Mouse (Mus musculus) spleen, adult 2 months (tissue): ENCODE data around the gene Aatk. TPM values are rescaled to one million over a fixed set of nuclear protein-coding genes. Genes with fewer than 3 reads are reported as not detected.

Source experiments
- DNase-seq, 2 experiments: peaks; one replicate each; pipeline versions ENCODE4 v3.0.0 to v3.0.0-alpha.2; 2012 to 2021; ENCODE audit warnings: low spot score in 2 of 2, low read depth in 1 of 2
- H3K27ac ChIP-seq: fragments of 200-500 bp; 2 replicates; pipeline ENCODE4 v1.5.1; 2012; ENCODE audit warnings: low read length, inconsistent platforms; ENCODE audit not compliant: insufficient read depth
- H3K27me3 ChIP-seq: fragments of 200-500 bp; 2 replicates; pipeline ENCODE4 v1.6.1; 2012; ENCODE audit warnings: mild to moderate bottlenecking, moderate library complexity, low read length, inconsistent platforms; ENCODE audit not compliant: control insufficient read depth, insufficient read depth
- H3K36me3 ChIP-seq: fragments of 200-500 bp; 2 replicates; pipeline ENCODE4 v1.6.1; 2012; ENCODE audit warnings: mild to moderate bottlenecking, low read length, inconsistent platforms; ENCODE audit not compliant: control insufficient read depth, insufficient read depth
- H3K4me1 ChIP-seq: fragments of 200-500 bp; 2 replicates; pipeline ENCODE4 v1.6.1; 2011; ENCODE audit warnings: inconsistent platforms; ENCODE audit not compliant: control insufficient read depth, insufficient read depth, insufficient read length
- H3K4me3 ChIP-seq: fragments of 200-500 bp; 2 replicates; pipeline ENCODE4 v1.5.1; 2011; ENCODE audit warnings: mild to moderate bottlenecking, inconsistent platforms; ENCODE audit not compliant: insufficient read depth, insufficient read length; ENCODE audit errors: extremely low read depth
- CTCF ChIP-seq: fragments of 200-500 bp; IDR thresholded peaks from 2 replicates; pipeline ENCODE4 v1.5.1; 2011; ENCODE audit warnings: mild to moderate bottlenecking, inconsistent platforms; ENCODE audit not compliant: insufficient read depth, insufficient read length, insufficient replicate concordance; ENCODE audit errors: extremely low read depth
- POLR2A ChIP-seq: fragments of 200-500 bp; IDR thresholded peaks from 2 replicates; pipeline ENCODE4 v1.6.1; 2011; ENCODE audit warnings: low read depth, low read length, inconsistent platforms
- WGBS: fragments of 180-500 bp; shearing (Covaris S2); methylation state at CpG from one replicate; pipeline ENCODE4 v1.1.7; 2018; 5-methylcytosine and 5-hydroxymethylcytosine counted together
- polyA plus RNA-seq: library from polyadenylated mRNA; depleted of rRNA; stranded (reverse); fragments of >200 nt; gene quantifications from 2 replicates; pipeline ENCODE4 v1.2.3, GENCODE M21; 2012

Gene Aatk
- polyA plus RNA-seq, 1 experiment = 7.4 TPM

GRCm38 (mm10) chr11:119988391-119988790 is 58.6 kb downstream of the Aatk start:
- Histone ChIP-seq H3K36me3 (no peaks in the 10 kb centered on the region), H3K27me3 (no peaks in the 10 kb centered on the region), H3K4me1 (peaks cover 4% of the 10 kb centered on the region; the same call in 1 of the 2 replicates), H3K4me3 (no peak overlapping the region), H3K27ac (no peak overlapping the region)
- DNase-seq = no peak
- TF ChIP-seq CTCF (no peak), POLR2A (no peak)
- WGBS = 92% methylated on average over 7 of the region's 7 CpGs

GRCm38 (mm10) chr11:119987876-119988275 is 59.1 kb downstream of the Aatk start:
- peaks cover 4% of the 10 kb centered on the region; the same call in 1 of the 2 replicates for H3K4me1 ChIP-seq
- no peak for DNase-seq
- H3K4me3 ChIP-seq = no peak overlapping the region
- H3K27me3 ChIP-seq = no peaks in the 10 kb centered on the region
- no peak for TF ChIP-seq POLR2A
- TF ChIP-seq CTCF = no peak
- WGBS = 46% methylated on average over 7 of the region's 7 CpGs
- no peaks in the 10 kb centered on the region for H3K36me3 ChIP-seq
- no peak overlapping the region for H3K27ac ChIP-seq

- DNase-seq = no peak
- Histone ChIP-seq H3K4me3 (no peak overlapping the region), H3K4me1 (peaks cover 4% of the 10 kb centered on the region; the same call in 1 of the 2 replicates), H3K27ac (no peak overlapping the region), H3K27me3 (no peaks in the 10 kb centered on the region), H3K36me3 (no peaks in the 10 kb centered on the region)
- TF ChIP-seq POLR2A (no peak), CTCF (no peak)
- WGBS = 40% methylated on average over 9 of the region's 9 CpGs
Observed at GRCm38 (mm10) chr11:119986751-119987425, 60.1 kb downstream of the Aatk start.

- H3K36me3 ChIP-seq = no peaks in the 10 kb centered on the region; the same call in 1 of the 2 replicates
- H3K4me3 ChIP-seq = no peak overlapping the region
- no peaks in the 10 kb centered on the region for H3K27me3 ChIP-seq
- no peak overlapping the region for H3K27ac ChIP-seq
- peaks cover 4% of the 10 kb centered on the region; the same call in 1 of the 2 replicates for H3K4me1 ChIP-seq
- DNase-seq = no peak
- no peak for TF ChIP-seq CTCF
- TF ChIP-seq POLR2A = no peak
- WGBS = 86% methylated on average over 2 of the region's 2 CpGs
Observed at GRCm38 (mm10) chr11:119983151-119983550, 63.8 kb downstream of the Aatk start.

GRCm38 (mm10) chr11:119982236-119982635 is 64.7 kb downstream of the Aatk start:
- no peaks in the 10 kb centered on the region; the same call in 1 of the 2 replicates for H3K4me1 ChIP-seq
- no peaks in the 10 kb centered on the region for H3K27me3 ChIP-seq
- TF ChIP-seq CTCF (no peak), POLR2A (no peak)
- no peak overlapping the region for H3K4me3 ChIP-seq
- no peak overlapping the region for H3K27ac ChIP-seq
- no peak for DNase-seq
- H3K36me3 ChIP-seq = no peaks in the 10 kb centered on the region; the same call in 1 of the 2 replicates
- WGBS = 98% methylated on average over 3 of the region's 3 CpGs

- TF ChIP-seq POLR2A (no peak), CTCF (no peak)
- Histone ChIP-seq H3K36me3 (no peaks in the 10 kb centered on the region; the same call in 1 of the 2 replicates), H3K27ac (no peak overlapping the region), H3K4me3 (no peak overlapping the region), H3K4me1 (no peaks in the 10 kb centered on the region), H3K27me3 (no peaks in the 10 kb centered on the region)
- WGBS = 57% methylated on average over 3 of the region's 3 CpGs
- DNase-seq = no peak
Observed at GRCm38 (mm10) chr11:119981769-119982168, 65.2 kb downstream of the Aatk start.
